Mouse (Mus musculus): Measurements from ENCODE around the gene Cacna1g.

DNA sequence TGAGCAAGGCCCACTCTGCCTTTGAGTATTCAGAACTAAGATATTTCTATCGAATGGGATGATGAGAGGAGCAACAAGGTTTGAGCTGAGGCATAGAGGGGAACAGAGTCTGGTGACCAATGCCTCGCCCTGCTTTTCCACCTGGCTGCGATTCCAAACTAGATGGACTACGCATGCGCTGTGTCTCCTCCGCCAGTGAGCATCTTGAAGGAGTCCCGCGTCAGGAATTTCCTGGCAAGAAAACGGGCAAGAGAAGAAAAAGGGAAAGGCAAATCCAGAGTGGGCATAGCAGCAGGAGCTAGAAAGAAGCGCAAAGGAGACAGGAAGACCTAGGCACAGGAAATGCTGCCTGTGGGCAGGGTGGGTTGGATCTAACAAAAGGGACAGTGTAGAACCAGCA lies 70.2 kb downstream of the Cacna1g start:
- no peak for TF ChIP-seq CTCF (IDR thresholded peaks at IDR 0.05; ENCODE audit: borderline replicate concordance, control insufficient read depth, extremely low read depth, insufficient read depth, low read length, poor library complexity)
- no peak for TF ChIP-seq POLR2A (IDR thresholded peaks at IDR 0.05; ENCODE audit: control insufficient read depth, extremely low read depth, insufficient read depth, low read length, poor library complexity)

All from thymus, adult 2 months (tissue).